Mouse (Mus musculus): ENCODE data around the gene Pcgf5.

DNA sequence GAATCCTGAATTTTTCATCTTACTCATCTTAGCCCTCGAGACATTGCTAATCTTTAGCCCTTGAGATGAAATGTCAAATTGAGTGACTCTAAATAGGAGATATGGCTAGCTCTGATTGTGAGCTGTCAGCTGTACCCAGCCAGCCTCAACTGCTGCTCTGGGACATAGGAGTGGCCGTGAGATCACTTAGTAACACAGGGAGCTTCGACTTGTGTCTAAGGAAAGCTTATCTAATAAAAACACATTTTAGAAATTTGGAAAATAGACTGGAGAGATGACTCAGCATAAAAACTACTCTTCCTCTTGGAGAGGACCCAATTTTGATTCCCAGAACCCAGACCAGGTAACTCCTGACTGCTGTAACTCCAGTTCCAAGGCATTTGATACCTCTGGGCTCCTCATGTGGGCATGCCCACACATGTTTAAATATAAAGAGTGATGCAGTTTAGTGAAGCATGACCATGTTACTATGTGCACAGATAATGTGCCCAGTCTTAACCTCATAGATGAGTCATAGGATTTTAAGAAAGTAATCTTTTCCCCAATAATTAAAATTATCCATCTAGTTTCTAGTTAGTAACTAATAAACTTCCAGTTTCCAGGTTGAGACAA lies 103.0 kb downstream of the Pcgf5 start:
- TF ChIP-seq EP300 (IDR thresholded peaks at IDR 0.05; ENCODE audit: low read depth) (peak; percentile 85), CTCF (IDR thresholded peaks at IDR 0.05; ENCODE audit: low read depth) (no peak)
